10 mouse cellular contexts compared by ENCODE assay signal in genomic region chr13:84223018-84223417, GRCm38 (mm10). TPM values are rescaled to one million over a fixed set of nuclear protein-coding genes. Genes with fewer than 3 reads are reported as not detected.
DNase-seq lines count a peak whose midpoint lies in the region; ATAC-seq and TF ChIP-seq lines count a peak whose summit lies in the region.
"Had no signal": no experiment of that assay in that cellular context is flagged by ENCODE, and none has a peak within 500 bp of the region (broad histone marks: within the 10 kb centered on the region; RNA-seq: fewer than 3 reads in every experiment).

No protein-coding gene starts in this region.

- H3K27me3 ChIP-seq in kidney, embryonic 16.5 days (ENCODE audit: insufficient read depth, low read length): no peaks in the 10 kb centered on the region
- H3K27me3 ChIP-seq in hindbrain, postnatal 0 days (ENCODE audit: insufficient read depth, low read length): no peaks in the 10 kb centered on the region
- H3K27me3 ChIP-seq in midbrain, postnatal 0 days (ENCODE audit: insufficient read depth, low read length): no peaks in the 10 kb centered on the region

- no peak overlapping the region for H3K27ac ChIP-seq in kidney, embryonic 16.5 days (ENCODE audit: low read length)
- H3K27ac ChIP-seq in cortical plate, adult 2 months (ENCODE audit: insufficient read depth, low read length): no peak overlapping the region
- no peak overlapping the region for H3K27ac ChIP-seq in hindbrain, postnatal 0 days
- H3K27ac ChIP-seq in midbrain, postnatal 0 days (ENCODE audit: low read depth, low read length): peak overlapping the region; percentile 78; the same call in 1 of the 2 replicates

- H3K9me3 ChIP-seq in kidney, embryonic 16.5 days (ENCODE audit: low read length): no peaks in the 10 kb centered on the region
- no peaks in the 10 kb centered on the region for H3K9me3 ChIP-seq in hindbrain, postnatal 0 days (ENCODE audit: low read length)
- no peaks in the 10 kb centered on the region for H3K9me3 ChIP-seq in midbrain, postnatal 0 days (ENCODE audit: low read length)

- 0 out of 2 replicates have a peak overlapping the region, but pooled peaks have one; percentile 20 for H3K9ac ChIP-seq in kidney, embryonic 16.5 days (replicated peaks; ENCODE audit: low read length)
- peak overlapping the region; percentile 83 for H3K9ac ChIP-seq in hindbrain, postnatal 0 days (replicated peaks; ENCODE audit: low read length)
- peak overlapping the region; percentile 81 for H3K9ac ChIP-seq in midbrain, postnatal 0 days (replicated peaks; ENCODE audit: low read length, poor library complexity, severe bottlenecking)

- H3K4me1 ChIP-seq in kidney, embryonic 16.5 days (ENCODE audit: insufficient read depth, low read length): peaks cover 10% of the 10 kb centered on the region
- peaks cover 5% of the 10 kb centered on the region; the same call in 1 of the 2 replicates for H3K4me1 ChIP-seq in cortical plate, adult 2 months (ENCODE audit: control insufficient read depth, insufficient read depth, low read length)
- H3K4me1 ChIP-seq in hindbrain, postnatal 0 days (ENCODE audit: insufficient read depth, low read length): peaks cover 15% of the 10 kb centered on the region
- peaks cover 4% of the 10 kb centered on the region; the same call in 1 of the 2 replicates for H3K4me1 ChIP-seq in midbrain, postnatal 0 days (ENCODE audit: insufficient read depth, low read length)

- ATAC-seq in kidney, embryonic 16.5 days (ENCODE audit: low FRiP score, low TSS enrichment): no peak
- ATAC-seq in hindbrain, postnatal 0 days: no peak
- ATAC-seq in midbrain, postnatal 0 days (ENCODE audit: low FRiP score): no peak

- peak overlapping the region; percentile 75 for H3K4me3 ChIP-seq in kidney, embryonic 16.5 days (ENCODE audit: low read length)
- H3K4me3 ChIP-seq in cortical plate, adult 2 months (ENCODE audit: insufficient read depth, low read length): peak overlapping the region; percentile 93; the same call in 1 of the 2 replicates
- H3K4me3 ChIP-seq in hindbrain, postnatal 0 days (ENCODE audit: low read length): peak overlapping the region; percentile 86
- peak overlapping the region; percentile 78 for H3K4me3 ChIP-seq in midbrain, postnatal 0 days (ENCODE audit: low read depth, low read length)

- WGBS in kidney, embryonic 16.5 days: 51% methylated on average over 5 of the region's 5 CpGs
- 48% methylated on average over 5 of the region's 5 CpGs for WGBS in hindbrain, postnatal 0 days
- 45% methylated on average over 5 of the region's 5 CpGs for WGBS in midbrain, postnatal 0 days

- H3K4me2 ChIP-seq in kidney, embryonic 16.5 days (replicated peaks; ENCODE audit: low read depth, low read length): peak overlapping the region; percentile 87
- peak overlapping the region; percentile 92 for H3K4me2 ChIP-seq in hindbrain, postnatal 0 days (ENCODE audit: low read depth, low read length)
- peak overlapping the region; percentile 81 for H3K4me2 ChIP-seq in midbrain, postnatal 0 days (ENCODE audit: low read depth, low read length, poor library complexity, severe bottlenecking)

- H3K36me3 ChIP-seq in kidney, embryonic 16.5 days (ENCODE audit: insufficient read depth, low read length): no peaks in the 10 kb centered on the region
- H3K36me3 ChIP-seq in hindbrain, postnatal 0 days (ENCODE audit: insufficient read depth, low read length): no peaks in the 10 kb centered on the region
- H3K36me3 ChIP-seq in midbrain, postnatal 0 days (ENCODE audit: insufficient read depth, low read length): no peaks in the 10 kb centered on the region

- no peak for TF ChIP-seq POLR2A in cortical plate, adult 2 months (IDR thresholded peaks at IDR 0.05; ENCODE audit: extremely low read depth, insufficient read depth, low read length)

- DNase-seq in kidney, postnatal 14 days: no peak
- peak; percentile 3 for DNase-seq in hindbrain, postnatal 0 days (ENCODE audit: low spot score)
- DNase-seq in midbrain, postnatal 0 days (ENCODE audit: low spot score): no peak
- no peak for DNase-seq in MN1 (ENCODE audit: low spot score)
- DNase-seq in layer of hippocampus, adult 18-20 months (ENCODE audit: low spot score in 2 of 2): no peak
- no peak for DNase-seq in lung, postnatal 25 days (ENCODE audit: low spot score)
- DNase-seq: gastrocnemius, postnatal 25 days; right cerebral cortex, postnatal 25 days had no signal

- TF ChIP-seq CTCF in cortical plate, adult 2 months (IDR thresholded peaks at IDR 0.05; ENCODE audit: extremely low read depth, insufficient read depth, low read length): no peak
- no peak for TF ChIP-seq CTCF in hindbrain, postnatal 0 days (IDR thresholded peaks at IDR 0.05; ENCODE audit: low read depth)
- TF ChIP-seq CTCF in midbrain, postnatal 0 days (IDR thresholded peaks at IDR 0.05): no peak

RNA-seq across cellular contexts. Expression of gene Tmem161b, which starts 0.9 kb away (rescaled TPM):
- 15.4 and 15.6 TPM in 2 replicates for polyA plus RNA-seq in kidney, embryonic 16.5 days (2015; fragmentation: Nextera tagmentation; extraction: Ambion mirVana)
- 19.9 and 20.5 TPM in 2 replicates for polyA plus RNA-seq in cortical plate, adult 2 months (2012; rRNA removed)
- 22.5 and 24.5 TPM in 2 replicates for total RNA-seq in hindbrain, postnatal 0 days (2014; rRNA removed)
- polyA plus RNA-seq in hindbrain, postnatal 0 days (2015; fragmentation: Nextera tagmentation; extraction: Ambion mirVana): 29.0 and 29.3 TPM in 2 replicates
- 35.7 and 36.8 TPM in 2 replicates for total RNA-seq in midbrain, postnatal 0 days (2014; rRNA removed)
- polyA plus RNA-seq in midbrain, postnatal 0 days (2015; fragmentation: Nextera tagmentation; extraction: Ambion mirVana): 21.8 and 26.9 TPM in 2 replicates
- total RNA-seq in layer of hippocampus, adult 18-20 months (2021): 10 to 100 TPM; 32.2 to 36.6 TPM

Comparison
In these comparisons a context has a peak if more than half of its experiments do, and no peak if none do; other contexts are left out.
1. H3K9ac ChIP-seq: peak in every context shown above with its lines; median percentile 83 in hindbrain, postnatal 0 days; 81 in midbrain, postnatal 0 days; 20 in kidney, embryonic 16.5 days.